Mouse (Mus musculus): ENCODE measurements at regions not wholly inside any gene's neighbourhood (a gene's known extent, or its start where the extent isn't known, plus 50 kb on each side); places are given as distances from the start of the nearest gene placed in this dataset.

GRCm38 (mm10) chrX:158920217-158920616 lies 289.9 kb upstream of the Rps6ka3 start:
- no peaks in the 10 kb centered on the region for H3K27me3 ChIP-seq (ENCODE audit: control insufficient read depth, insufficient read depth, low read length)
- whole genome bisulfite sequencing = 42% methylated on average over 3 of the region's 3 CpGs
- no peaks in the 10 kb centered on the region for H3K4me1 ChIP-seq (ENCODE audit: control insufficient read depth, insufficient read depth, low read length)
- H3K4me3 ChIP-seq (ENCODE audit: low read depth, low read length) = no peak overlapping the region
- H3K9me3 ChIP-seq (ENCODE audit: control insufficient read depth, low read length) = no peaks in the 10 kb centered on the region
- no peak overlapping the region for H3K27ac ChIP-seq (replicated peaks; ENCODE audit: low read depth, low read length)
- no peaks in the 10 kb centered on the region for H3K36me3 ChIP-seq (ENCODE audit: control insufficient read depth, insufficient read depth, low read length)
- H3K4me2 ChIP-seq (ENCODE audit: low read depth, severe bottlenecking) = no peak overlapping the region
- no peak overlapping the region for H3K9ac ChIP-seq (ENCODE audit: low read length)
- DNase-seq (ENCODE audit: low spot score) (no peak), ATAC-seq (ENCODE audit: insufficient number of reproducible peaks, low FRiP score, low TSS enrichment, low read depth) (no peak)

- no peaks in the 10 kb centered on the region for H3K9me3 ChIP-seq (ENCODE audit: control insufficient read depth, low read length)
- DNase-seq (ENCODE audit: low spot score) (no peak), ATAC-seq (ENCODE audit: insufficient number of reproducible peaks, low FRiP score, low TSS enrichment, low read depth) (no peak)
- H3K4me2 ChIP-seq (ENCODE audit: low read depth, severe bottlenecking) = no peak overlapping the region
- H3K9ac ChIP-seq (ENCODE audit: low read length) = no peak overlapping the region
- no peak overlapping the region for H3K27ac ChIP-seq (replicated peaks; ENCODE audit: low read depth, low read length)
- WGBS = 57% methylated on average over 5 of the region's 5 CpGs
- H3K27me3 ChIP-seq (ENCODE audit: control insufficient read depth, insufficient read depth, low read length) = no peaks in the 10 kb centered on the region
- H3K4me1 ChIP-seq (ENCODE audit: control insufficient read depth, insufficient read depth, low read length) = no peaks in the 10 kb centered on the region
- no peak overlapping the region for H3K4me3 ChIP-seq (ENCODE audit: low read depth, low read length)
- no peaks in the 10 kb centered on the region for H3K36me3 ChIP-seq (ENCODE audit: control insufficient read depth, insufficient read depth, low read length)
Observed at GRCm38 (mm10) chrX:158921424-158921823, 288.7 kb upstream of the Rps6ka3 start.

GRCm38 (mm10) chrX:158921838-158922450 lies 288.2 kb upstream of the Rps6ka3 start:
- H3K27me3 ChIP-seq (ENCODE audit: control insufficient read depth, insufficient read depth, low read length) = no peaks in the 10 kb centered on the region
- H3K27ac ChIP-seq (replicated peaks; ENCODE audit: low read depth, low read length) = no peak overlapping the region
- H3K9me3 ChIP-seq (ENCODE audit: control insufficient read depth, low read length) = no peaks in the 10 kb centered on the region
- no peak overlapping the region for H3K9ac ChIP-seq (ENCODE audit: low read length)
- no peak overlapping the region for H3K4me3 ChIP-seq (ENCODE audit: low read depth, low read length)
- ATAC-seq (ENCODE audit: insufficient number of reproducible peaks, low FRiP score, low TSS enrichment, low read depth) (no peak), DNase-seq (ENCODE audit: low spot score) (peak; percentile 84)
- H3K4me1 ChIP-seq (ENCODE audit: control insufficient read depth, insufficient read depth, low read length) = no peaks in the 10 kb centered on the region
- H3K4me2 ChIP-seq (ENCODE audit: low read depth, severe bottlenecking) = no peak overlapping the region
- 37% methylated on average over 14 of the region's 14 CpGs for WGBS
- no peaks in the 10 kb centered on the region for H3K36me3 ChIP-seq (ENCODE audit: control insufficient read depth, insufficient read depth, low read length)

- WGBS = 22% methylated on average over 14 of the region's 14 CpGs
- Histone ChIP-seq H3K4me1 (ENCODE audit: control insufficient read depth, insufficient read depth, low read length) (no peaks in the 10 kb centered on the region), H3K4me3 (ENCODE audit: low read depth, low read length) (no peak overlapping the region), H3K36me3 (ENCODE audit: control insufficient read depth, insufficient read depth, low read length) (no peaks in the 10 kb centered on the region), H3K9me3 (ENCODE audit: control insufficient read depth, low read length) (no peaks in the 10 kb centered on the region), H3K27ac (replicated peaks; ENCODE audit: low read depth, low read length) (no peak overlapping the region), H3K27me3 (ENCODE audit: control insufficient read depth, insufficient read depth, low read length) (no peaks in the 10 kb centered on the region), H3K4me2 (ENCODE audit: low read depth, severe bottlenecking) (peak overlapping the region; percentile 1; the same call in 1 of the 2 replicates), H3K9ac (ENCODE audit: low read length) (no peak overlapping the region)
- ATAC-seq (ENCODE audit: insufficient number of reproducible peaks, low FRiP score, low TSS enrichment, low read depth) = peak; percentile 70; the same call in 1 of the 2 replicates
- peak; percentile 40 for DNase-seq (ENCODE audit: low spot score)
Observed at GRCm38 (mm10) chrX:158923081-158923561, 287.0 kb upstream of the Rps6ka3 start.

GRCm38 (mm10) chrX:158923657-158924489 lies 286.2 kb upstream of the Rps6ka3 start:
- H3K36me3 ChIP-seq (ENCODE audit: control insufficient read depth, insufficient read depth, low read length) = no peaks in the 10 kb centered on the region
- H3K27me3 ChIP-seq (ENCODE audit: control insufficient read depth, insufficient read depth, low read length) = no peaks in the 10 kb centered on the region
- 44% methylated on average over 17 of the region's 17 CpGs for WGBS
- H3K4me1 ChIP-seq (ENCODE audit: control insufficient read depth, insufficient read depth, low read length) = no peaks in the 10 kb centered on the region
- no peak for ATAC-seq (ENCODE audit: insufficient number of reproducible peaks, low FRiP score, low TSS enrichment, low read depth)
- no peaks in the 10 kb centered on the region for H3K9me3 ChIP-seq (ENCODE audit: control insufficient read depth, low read length)
- H3K4me3 ChIP-seq (ENCODE audit: low read depth, low read length) = no peak overlapping the region
- peak overlapping the region; percentile 1; the same call in 1 of the 2 replicates for H3K4me2 ChIP-seq (ENCODE audit: low read depth, severe bottlenecking)
- H3K9ac ChIP-seq (ENCODE audit: low read length) = no peak overlapping the region
- no peak overlapping the region for H3K27ac ChIP-seq (replicated peaks; ENCODE audit: low read depth, low read length)
- no peak for DNase-seq (ENCODE audit: low spot score)

GRCm38 (mm10) chrX:158924490-158925398 lies 285.4 kb upstream of the Rps6ka3 start:
- Histone ChIP-seq H3K27me3 (ENCODE audit: control insufficient read depth, insufficient read depth, low read length) (no peaks in the 10 kb centered on the region), H3K4me3 (ENCODE audit: low read depth, low read length) (no peak overlapping the region), H3K27ac (replicated peaks; ENCODE audit: low read depth, low read length) (no peak overlapping the region), H3K4me2 (ENCODE audit: low read depth, severe bottlenecking) (no peak overlapping the region), H3K9ac (ENCODE audit: low read length) (no peak overlapping the region), H3K36me3 (ENCODE audit: control insufficient read depth, insufficient read depth, low read length) (no peaks in the 10 kb centered on the region), H3K4me1 (ENCODE audit: control insufficient read depth, insufficient read depth, low read length) (no peaks in the 10 kb centered on the region), H3K9me3 (ENCODE audit: control insufficient read depth, low read length) (no peaks in the 10 kb centered on the region)
- 46% methylated on average over 6 of the region's 6 CpGs for WGBS
- DNase-seq (ENCODE audit: low spot score) (no peak), ATAC-seq (ENCODE audit: insufficient number of reproducible peaks, low FRiP score, low TSS enrichment, low read depth) (no peak)

GRCm38 (mm10) chrX:158931864-158932263 lies 278.2 kb upstream of the Rps6ka3 start:
- Histone ChIP-seq H3K27ac (replicated peaks; ENCODE audit: low read depth, low read length) (no peak overlapping the region), H3K9ac (ENCODE audit: low read length) (no peak overlapping the region), H3K9me3 (ENCODE audit: control insufficient read depth, low read length) (no peaks in the 10 kb centered on the region), H3K4me3 (ENCODE audit: low read depth, low read length) (no peak overlapping the region), H3K36me3 (ENCODE audit: control insufficient read depth, insufficient read depth, low read length) (no peaks in the 10 kb centered on the region), H3K4me2 (ENCODE audit: low read depth, severe bottlenecking) (no peak overlapping the region), H3K4me1 (ENCODE audit: control insufficient read depth, insufficient read depth, low read length) (no peaks in the 10 kb centered on the region), H3K27me3 (ENCODE audit: control insufficient read depth, insufficient read depth, low read length) (no peaks in the 10 kb centered on the region)
- DNase-seq (ENCODE audit: low spot score) (no peak), ATAC-seq (ENCODE audit: insufficient number of reproducible peaks, low FRiP score, low TSS enrichment, low read depth) (no peak)
- 70% methylated on average over 1 of the region's 1 CpGs for WGBS

- H3K36me3 ChIP-seq (ENCODE audit: control insufficient read depth, insufficient read depth, low read length) = no peaks in the 10 kb centered on the region
- 65% methylated on average over 4 of the region's 4 CpGs for WGBS
- no peak overlapping the region for H3K9ac ChIP-seq (ENCODE audit: low read length)
- no peak overlapping the region for H3K27ac ChIP-seq (replicated peaks; ENCODE audit: low read depth, low read length)
- H3K4me3 ChIP-seq (ENCODE audit: low read depth, low read length) = no peak overlapping the region
- DNase-seq (ENCODE audit: low spot score) = no peak
- H3K4me1 ChIP-seq (ENCODE audit: control insufficient read depth, insufficient read depth, low read length) = no peaks in the 10 kb centered on the region
- H3K9me3 ChIP-seq (ENCODE audit: control insufficient read depth, low read length) = no peaks in the 10 kb centered on the region
- ATAC-seq (ENCODE audit: insufficient number of reproducible peaks, low FRiP score, low TSS enrichment, low read depth) = no peak
- 0 out of 2 replicates have a peak, but pooled peaks cover 3% of the 10 kb centered on the region for H3K27me3 ChIP-seq (ENCODE audit: control insufficient read depth, insufficient read depth, low read length)
- H3K4me2 ChIP-seq (ENCODE audit: low read depth, severe bottlenecking) = no peak overlapping the region
Observed at GRCm38 (mm10) chrX:158947191-158947590, 262.9 kb upstream of the Rps6ka3 start.
